Mouse (Mus musculus): ENCODE measurements around the gene Man1a. TPM values are rescaled to one million over a fixed set of nuclear protein-coding genes. Genes with fewer than 3 reads are reported as not detected.

Man1a gene
- polyA plus RNA-seq, 1 experiment from 2014 or later = 5.8 TPM

DNA sequence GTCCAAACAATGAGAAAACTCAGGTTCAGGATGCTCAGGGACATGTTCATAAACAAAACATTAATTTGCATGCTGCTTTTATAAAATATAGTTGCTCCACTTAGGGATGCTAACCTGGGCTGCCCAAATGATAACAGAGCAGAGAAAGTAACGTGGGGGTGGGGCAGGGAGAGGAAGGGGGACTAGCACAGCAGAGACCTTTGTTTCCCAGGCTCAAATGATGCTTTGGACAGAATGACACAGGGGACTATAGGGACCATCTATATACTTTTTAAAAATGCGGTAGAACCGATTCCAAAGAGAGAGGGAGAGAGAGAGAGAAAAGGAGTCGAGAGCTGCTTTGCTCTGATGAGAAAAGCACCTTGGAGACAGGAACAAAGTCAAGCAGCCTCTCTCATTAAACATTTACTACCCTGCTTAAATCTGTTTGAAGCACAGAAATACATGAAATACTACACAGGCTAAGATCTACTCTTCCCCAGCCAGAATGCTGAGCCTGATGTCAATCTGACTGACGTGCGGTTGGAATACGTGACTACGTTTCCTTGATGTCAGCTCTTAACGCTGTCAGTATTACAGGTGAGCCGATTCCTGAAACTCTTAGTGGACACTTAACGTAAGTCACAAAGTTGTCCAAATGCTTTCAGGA lies 63.1 kb downstream of the Man1a start:
- no peaks in the 10 kb centered on the region for H3K9me3 ChIP-seq
- no peaks in the 10 kb centered on the region for H3K36me3 ChIP-seq
- no peak overlapping the region for H3K4me2 ChIP-seq
- H3K9ac ChIP-seq (replicated peaks) = no peak overlapping the region
- H3K27ac ChIP-seq = no peak overlapping the region
- no peaks in the 10 kb centered on the region for H3K27me3 ChIP-seq
- H3K4me3 ChIP-seq (replicated peaks) = no peak overlapping the region
- H3K4me1 ChIP-seq (replicated peaks) = no peaks in the 10 kb centered on the region
- no peak for ATAC-seq (ENCODE audit: insufficient number of reproducible peaks, insufficient read depth, low FRiP score, low TSS enrichment, low read depth)
- WGBS = 70% methylated on average over 11 of the region's 11 CpGs

DNA sequence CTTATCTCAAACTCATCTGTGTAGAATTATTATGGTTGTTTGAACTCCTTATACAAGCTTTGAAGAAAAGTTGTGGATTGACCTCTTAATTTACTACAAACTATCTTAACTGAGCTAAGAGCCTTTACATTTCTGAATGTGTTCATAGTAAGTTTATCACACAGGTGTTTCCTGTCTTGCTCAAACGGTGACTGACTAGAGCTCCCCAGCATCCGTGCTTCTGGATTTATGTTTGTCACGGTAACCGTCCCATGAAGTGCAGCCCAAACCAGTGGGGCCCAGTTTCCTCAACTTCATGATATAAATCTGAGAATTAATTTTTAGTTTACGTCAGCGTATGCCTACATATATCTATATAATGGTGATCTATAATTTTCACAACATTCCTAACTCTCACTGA lies 67.3 kb downstream of the Man1a start:
- Histone ChIP-seq H3K27ac (no peak overlapping the region), H3K4me3 (replicated peaks) (no peak overlapping the region), H3K36me3 (no peaks in the 10 kb centered on the region), H3K4me2 (no peak overlapping the region), H3K9ac (replicated peaks) (no peak overlapping the region), H3K4me1 (replicated peaks) (no peaks in the 10 kb centered on the region), H3K27me3 (no peaks in the 10 kb centered on the region), H3K9me3 (no peaks in the 10 kb centered on the region)
- no peak for ATAC-seq (ENCODE audit: insufficient number of reproducible peaks, insufficient read depth, low FRiP score, low TSS enrichment, low read depth)
- 75% methylated on average over 6 of the region's 6 CpGs for WGBS

DNA sequence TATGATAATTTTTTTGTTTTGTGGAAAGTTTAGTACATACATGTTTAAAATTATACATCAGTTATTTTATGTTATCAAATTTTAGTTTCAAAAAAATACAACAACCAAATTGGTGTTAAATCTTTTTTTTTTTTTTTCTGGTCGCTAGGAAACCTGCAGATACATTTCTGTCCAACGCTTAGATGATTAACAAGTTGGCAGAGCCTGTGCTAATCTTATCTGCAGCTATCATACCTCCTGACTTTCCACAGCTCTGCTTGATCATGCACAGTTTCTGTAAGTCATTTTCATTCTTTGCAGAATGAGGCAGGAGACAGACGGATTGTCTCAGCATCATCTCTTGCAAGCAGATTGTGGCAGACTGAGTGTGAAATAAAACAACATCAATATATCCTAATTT lies 69.5 kb downstream of the Man1a start:
- Histone ChIP-seq H3K27me3 (no peaks in the 10 kb centered on the region), H3K4me1 (replicated peaks) (no peaks in the 10 kb centered on the region), H3K4me2 (no peak overlapping the region), H3K4me3 (replicated peaks) (no peak overlapping the region), H3K9ac (replicated peaks) (no peak overlapping the region), H3K9me3 (no peaks in the 10 kb centered on the region), H3K27ac (no peak overlapping the region), H3K36me3 (no peaks in the 10 kb centered on the region)
- 93% methylated on average over 3 of the region's 3 CpGs for WGBS
- ATAC-seq (ENCODE audit: insufficient number of reproducible peaks, insufficient read depth, low FRiP score, low TSS enrichment, low read depth) = no peak

DNA sequence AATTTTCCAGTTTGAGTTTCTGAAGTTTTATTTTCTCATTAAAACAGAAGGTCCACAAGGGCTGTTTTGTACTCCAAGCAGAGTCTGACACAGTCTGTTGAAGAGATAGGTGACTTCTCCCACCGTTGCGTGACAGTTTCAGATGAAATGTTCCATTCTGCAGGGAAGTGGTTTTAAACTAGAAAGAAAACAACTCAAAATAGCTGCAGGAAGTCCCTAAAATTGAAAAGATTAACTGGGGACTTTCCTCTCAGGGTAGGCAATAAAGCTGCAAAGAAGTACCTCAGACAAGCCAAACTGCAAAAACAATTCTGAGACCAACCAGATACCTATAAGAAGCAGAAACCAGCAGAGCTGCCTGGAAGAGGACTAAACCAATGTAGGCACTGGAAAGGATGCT lies 70.6 kb downstream of the Man1a start:
- WGBS = 86% methylated on average over 2 of the region's 2 CpGs
- Histone ChIP-seq H3K9ac (replicated peaks) (no peak overlapping the region), H3K4me1 (replicated peaks) (no peaks in the 10 kb centered on the region), H3K27me3 (no peaks in the 10 kb centered on the region), H3K4me3 (replicated peaks) (no peak overlapping the region), H3K4me2 (no peak overlapping the region), H3K36me3 (no peaks in the 10 kb centered on the region), H3K9me3 (no peaks in the 10 kb centered on the region), H3K27ac (no peak overlapping the region)
- no peak for ATAC-seq (ENCODE audit: insufficient number of reproducible peaks, insufficient read depth, low FRiP score, low TSS enrichment, low read depth)

DNA sequence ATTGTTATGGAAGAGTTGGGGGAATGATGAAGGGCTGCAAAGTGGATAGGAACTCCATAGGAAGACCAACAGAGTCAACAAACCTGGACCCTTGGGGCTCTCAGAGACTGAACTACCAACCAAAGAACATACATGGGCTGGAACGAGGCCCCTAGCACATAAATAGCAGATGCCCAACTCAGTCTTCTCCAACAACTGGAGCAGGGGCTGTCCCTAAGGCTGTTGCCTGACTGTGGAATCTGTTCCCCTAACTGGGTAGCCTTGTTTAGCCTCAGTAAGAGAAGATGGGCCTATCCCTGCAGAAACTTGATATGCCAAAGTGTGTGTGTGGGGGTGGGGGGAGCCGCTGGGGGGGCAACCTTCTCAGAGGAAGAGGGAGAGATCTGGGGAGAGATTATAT lies 73.5 kb downstream of the Man1a start:
- H3K9me3 ChIP-seq = no peaks in the 10 kb centered on the region
- no peaks in the 10 kb centered on the region for H3K4me1 ChIP-seq (replicated peaks)
- no peak overlapping the region for H3K27ac ChIP-seq
- H3K4me2 ChIP-seq = no peak overlapping the region
- WGBS = 79% methylated on average over 2 of the region's 2 CpGs
- H3K27me3 ChIP-seq = no peaks in the 10 kb centered on the region
- no peak overlapping the region for H3K4me3 ChIP-seq (replicated peaks)
- no peaks in the 10 kb centered on the region for H3K36me3 ChIP-seq
- no peak overlapping the region for H3K9ac ChIP-seq (replicated peaks)
- no peak for ATAC-seq (ENCODE audit: insufficient number of reproducible peaks, insufficient read depth, low FRiP score, low TSS enrichment, low read depth)

DNA sequence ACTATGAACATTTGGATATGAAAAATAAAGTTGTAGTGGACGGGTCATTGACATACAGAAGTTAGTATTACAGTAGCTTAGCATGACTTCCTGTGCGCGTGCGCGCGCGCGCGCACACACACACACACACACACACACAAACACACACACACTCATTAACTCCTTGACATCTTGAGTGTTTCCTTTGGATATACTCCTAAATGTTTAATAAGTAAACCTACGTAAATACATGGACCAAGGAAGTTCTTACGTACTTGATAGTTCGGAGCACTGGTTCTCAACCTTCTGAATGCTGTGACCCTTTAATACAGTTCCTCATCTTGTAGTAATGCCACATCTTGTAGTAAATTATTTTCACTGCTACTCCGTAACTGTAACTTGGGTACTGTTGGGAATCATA lies 79.1 kb downstream of the Man1a start:
- no peak overlapping the region for H3K9ac ChIP-seq (replicated peaks)
- H3K9me3 ChIP-seq = no peaks in the 10 kb centered on the region
- no peak overlapping the region for H3K4me3 ChIP-seq (replicated peaks)
- 95% methylated on average over 13 of the region's 13 CpGs for WGBS
- no peak overlapping the region for H3K27ac ChIP-seq
- no peaks in the 10 kb centered on the region for H3K4me1 ChIP-seq (replicated peaks)
- no peaks in the 10 kb centered on the region for H3K36me3 ChIP-seq
- H3K4me2 ChIP-seq = no peak overlapping the region
- no peaks in the 10 kb centered on the region for H3K27me3 ChIP-seq
- ATAC-seq (ENCODE audit: insufficient number of reproducible peaks, insufficient read depth, low FRiP score, low TSS enrichment, low read depth) = no peak

DNA sequence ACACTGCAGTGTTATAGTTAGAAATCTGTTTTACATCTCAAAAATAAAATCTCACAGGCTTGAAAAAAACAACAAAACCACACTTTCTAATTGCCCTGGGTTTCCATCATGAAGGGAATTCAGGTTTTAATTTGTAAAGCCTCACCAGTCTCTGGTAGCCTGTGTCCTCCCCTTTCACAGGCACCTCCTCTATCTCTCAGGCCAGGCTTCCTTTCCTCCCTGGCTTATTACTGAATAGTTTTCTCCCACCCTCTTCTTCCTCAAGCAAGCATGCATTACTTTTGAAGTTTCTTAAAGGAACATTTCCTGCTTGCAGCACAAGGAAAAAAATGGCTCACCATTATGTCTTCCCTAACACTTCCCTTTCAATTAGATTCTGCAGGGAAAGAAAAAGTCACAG lies 80.2 kb downstream of the Man1a start:
- no peak for ATAC-seq (ENCODE audit: insufficient number of reproducible peaks, insufficient read depth, low FRiP score, low TSS enrichment, low read depth)
- Histone ChIP-seq H3K4me1 (replicated peaks) (no peaks in the 10 kb centered on the region), H3K27ac (no peak overlapping the region), H3K9ac (replicated peaks) (no peak overlapping the region), H3K9me3 (no peaks in the 10 kb centered on the region), H3K4me2 (no peak overlapping the region), H3K36me3 (no peaks in the 10 kb centered on the region), H3K4me3 (replicated peaks) (no peak overlapping the region), H3K27me3 (no peaks in the 10 kb centered on the region)

DNA sequence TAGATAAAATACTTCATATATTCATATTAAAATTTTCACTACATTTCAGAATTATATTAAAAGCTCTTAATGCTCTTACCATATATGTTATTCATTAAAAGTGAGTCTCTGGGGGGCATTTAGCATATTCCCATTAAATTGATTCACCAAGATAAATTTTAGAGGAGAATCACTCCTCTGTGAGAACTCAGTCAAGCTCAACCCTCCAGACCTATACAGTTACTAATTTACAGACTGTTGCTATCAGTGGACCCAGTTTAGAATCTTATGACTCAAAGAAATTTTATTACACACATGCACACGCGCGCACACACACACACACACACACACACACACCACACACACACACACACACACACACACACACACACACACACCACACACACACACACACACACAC lies 81.8 kb downstream of the Man1a start:
- Histone ChIP-seq H3K4me2 (no peak overlapping the region), H3K27me3 (no peaks in the 10 kb centered on the region), H3K4me3 (replicated peaks) (no peak overlapping the region), H3K27ac (no peak overlapping the region), H3K9ac (replicated peaks) (no peak overlapping the region), H3K36me3 (no peaks in the 10 kb centered on the region), H3K4me1 (replicated peaks) (no peaks in the 10 kb centered on the region), H3K9me3 (no peaks in the 10 kb centered on the region)
- no peak for ATAC-seq (ENCODE audit: insufficient number of reproducible peaks, insufficient read depth, low FRiP score, low TSS enrichment, low read depth)
- 100% methylated on average over 2 of the region's 3 CpGs for WGBS

DNA sequence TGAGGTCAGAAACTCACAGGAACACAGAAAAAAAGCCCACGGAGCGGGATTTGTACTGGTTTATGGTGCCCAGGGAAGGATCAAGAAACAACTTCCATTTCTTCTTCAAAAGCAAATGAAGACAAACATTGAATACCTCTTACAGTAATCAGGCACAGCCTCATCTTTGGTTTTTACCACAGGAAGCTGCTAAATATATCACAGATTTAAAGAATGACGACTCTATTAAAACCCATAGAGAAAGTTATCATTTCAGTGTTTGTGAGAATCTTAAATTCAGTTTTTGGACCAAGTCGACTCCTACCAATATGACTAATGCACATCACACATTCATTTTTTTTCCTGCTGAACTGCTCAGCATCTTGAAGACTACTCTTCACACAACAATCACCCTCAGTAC lies 86.0 kb downstream of the Man1a start:
- ATAC-seq (ENCODE audit: insufficient number of reproducible peaks, insufficient read depth, low FRiP score, low TSS enrichment, low read depth) = no peak
- Histone ChIP-seq H3K27me3 (no peaks in the 10 kb centered on the region), H3K9ac (replicated peaks) (no peak overlapping the region), H3K4me1 (replicated peaks) (no peaks in the 10 kb centered on the region), H3K9me3 (no peaks in the 10 kb centered on the region), H3K4me3 (replicated peaks) (no peak overlapping the region), H3K4me2 (no peak overlapping the region), H3K36me3 (no peaks in the 10 kb centered on the region), H3K27ac (no peak overlapping the region)
- WGBS = 72% methylated on average over 4 of the region's 4 CpGs

DNA sequence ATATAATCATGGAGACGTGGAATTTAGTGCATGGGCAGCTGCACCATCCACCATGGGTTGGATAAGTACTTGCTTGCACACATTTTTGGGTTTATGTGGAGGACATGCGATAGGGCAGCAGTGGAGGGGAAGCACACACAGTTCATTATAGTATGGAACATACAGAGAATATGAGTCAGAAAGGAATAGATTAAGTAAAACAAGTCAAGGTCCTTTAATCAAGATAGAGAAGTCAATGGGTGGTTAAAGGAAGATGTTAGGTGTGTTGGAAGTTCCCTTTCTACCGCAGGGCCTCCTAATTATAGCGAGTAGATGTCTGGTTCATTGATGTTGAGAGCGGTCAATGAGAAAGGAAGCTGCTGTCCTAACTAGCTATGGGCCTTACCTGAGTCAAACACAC lies 91.5 kb downstream of the Man1a start:
- Histone ChIP-seq H3K4me2 (no peak overlapping the region), H3K4me1 (replicated peaks) (no peaks in the 10 kb centered on the region), H3K9me3 (no peaks in the 10 kb centered on the region), H3K4me3 (replicated peaks) (no peak overlapping the region), H3K36me3 (no peaks in the 10 kb centered on the region), H3K27ac (no peak overlapping the region), H3K9ac (replicated peaks) (no peak overlapping the region), H3K27me3 (no peaks in the 10 kb centered on the region)
- ATAC-seq (ENCODE audit: insufficient number of reproducible peaks, insufficient read depth, low FRiP score, low TSS enrichment, low read depth) = no peak
- WGBS = 93% methylated on average over 5 of the region's 5 CpGs

DNA sequence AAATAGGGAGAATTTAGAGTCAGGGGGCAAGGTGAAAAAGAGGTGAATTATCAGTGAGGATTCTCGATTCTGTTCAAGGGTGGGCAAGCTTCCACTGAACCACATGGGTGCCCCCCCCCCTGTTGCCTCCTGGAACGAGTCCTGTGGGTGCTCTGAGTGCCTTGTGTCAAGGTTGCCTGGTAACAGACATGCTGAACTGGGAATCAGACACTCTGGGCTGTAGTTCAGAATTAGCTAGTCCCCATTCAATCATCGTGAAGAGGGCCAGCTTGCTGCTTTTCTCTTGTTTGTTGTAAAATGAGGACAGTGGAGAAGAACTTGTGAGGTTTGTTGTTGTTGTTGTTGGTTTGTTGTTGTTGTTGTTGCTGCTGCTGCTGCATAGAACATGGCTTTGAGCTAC lies 92.3 kb downstream of the Man1a start:
- H3K4me1 ChIP-seq (replicated peaks) = no peaks in the 10 kb centered on the region
- no peaks in the 10 kb centered on the region for H3K27me3 ChIP-seq
- no peak overlapping the region for H3K4me2 ChIP-seq
- no peaks in the 10 kb centered on the region for H3K36me3 ChIP-seq
- no peaks in the 10 kb centered on the region for H3K9me3 ChIP-seq
- H3K4me3 ChIP-seq (replicated peaks) = no peak overlapping the region
- H3K27ac ChIP-seq = no peak overlapping the region
- WGBS = 75% methylated on average over 3 of the region's 3 CpGs
- H3K9ac ChIP-seq (replicated peaks) = no peak overlapping the region
- no peak for ATAC-seq (ENCODE audit: insufficient number of reproducible peaks, insufficient read depth, low FRiP score, low TSS enrichment, low read depth)

DNA sequence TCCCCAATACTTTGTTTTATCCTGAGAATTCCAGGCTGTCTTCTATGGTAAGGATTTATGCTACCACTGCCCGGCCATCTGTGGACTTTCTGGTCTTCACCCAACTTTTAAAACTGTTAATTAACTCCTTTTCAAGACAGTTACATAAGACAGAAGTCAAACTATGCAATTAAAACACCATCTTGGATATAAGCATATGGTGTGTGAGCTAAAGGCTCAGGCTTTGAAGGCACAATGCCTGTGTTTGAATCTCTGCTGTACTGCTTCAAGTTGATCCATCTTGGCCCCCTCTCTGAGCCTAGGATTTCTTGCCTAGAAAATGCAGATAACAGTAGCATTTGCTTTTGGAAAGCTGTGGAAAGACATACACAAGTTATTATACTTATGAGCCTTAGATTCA lies 97.8 kb downstream of the Man1a start:
- H3K9me3 ChIP-seq = no peaks in the 10 kb centered on the region
- 44% methylated on average over 1 of the region's 1 CpGs for WGBS
- no peak overlapping the region for H3K27ac ChIP-seq
- no peak overlapping the region for H3K4me3 ChIP-seq (replicated peaks)
- H3K4me2 ChIP-seq = no peak overlapping the region
- ATAC-seq (ENCODE audit: insufficient number of reproducible peaks, insufficient read depth, low FRiP score, low TSS enrichment, low read depth) = no peak
- H3K4me1 ChIP-seq (replicated peaks) = no peaks in the 10 kb centered on the region
- H3K27me3 ChIP-seq = no peaks in the 10 kb centered on the region
- H3K36me3 ChIP-seq = no peaks in the 10 kb centered on the region
- H3K9ac ChIP-seq (replicated peaks) = no peak overlapping the region
